Mouse (Mus musculus) fat pad, adult 2 months (tissue): ENCODE measurements around the gene Erg.

Experiments
- DNase-seq: peaks from one replicate; pipeline ENCODE4 v3.0.0-alpha.2; 2011; ENCODE audit warnings: low read depth, low spot score; ENCODE audit errors: extremely low read depth

The Erg gene

DNA sequence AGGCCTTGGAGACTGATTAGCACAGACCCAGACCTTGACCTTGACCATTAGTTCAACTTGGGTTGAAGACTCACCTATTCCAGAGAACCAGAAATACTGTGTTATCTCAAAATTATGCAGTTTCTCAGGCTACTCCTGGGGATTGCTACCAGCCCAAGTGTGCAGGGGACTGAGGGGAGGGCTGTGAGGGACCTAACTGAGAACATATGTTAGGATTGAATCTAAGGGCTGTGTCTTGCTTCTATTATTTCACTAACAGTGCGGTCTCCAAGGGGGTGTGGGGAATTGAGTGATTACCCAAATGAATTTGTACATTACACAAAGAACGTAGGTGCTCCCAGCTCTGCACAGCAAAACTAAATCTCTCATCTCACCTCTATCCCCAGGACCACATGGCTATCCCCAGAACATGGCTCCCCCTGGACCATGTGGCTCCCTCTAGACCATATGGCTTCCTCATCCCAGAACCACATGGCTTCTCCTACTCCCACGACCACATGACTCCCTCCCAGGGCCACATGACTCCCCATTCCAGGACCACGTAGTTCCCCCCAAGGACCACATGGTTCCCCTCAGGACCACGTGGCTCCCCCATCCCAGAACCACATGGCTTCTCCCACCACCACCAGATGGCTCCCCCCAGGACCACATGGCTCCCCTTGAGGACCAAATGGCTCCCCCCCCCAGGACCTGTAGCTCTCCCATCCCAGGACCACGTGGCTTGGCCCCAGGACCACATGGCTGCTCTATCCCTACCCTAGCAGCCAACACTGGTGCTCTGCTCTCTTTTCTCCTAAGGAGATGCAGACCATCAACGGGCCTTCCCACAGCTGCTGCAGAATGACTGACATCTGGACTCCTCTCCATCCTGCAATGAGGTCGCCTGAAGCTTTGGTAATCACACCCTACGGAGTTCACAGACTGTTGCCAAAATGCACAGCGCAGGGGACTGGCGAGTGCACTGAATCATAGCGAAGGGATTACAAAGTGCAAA lies 229.1 kb downstream of the Erg start:
- no peak for DNase-seq

DNA sequence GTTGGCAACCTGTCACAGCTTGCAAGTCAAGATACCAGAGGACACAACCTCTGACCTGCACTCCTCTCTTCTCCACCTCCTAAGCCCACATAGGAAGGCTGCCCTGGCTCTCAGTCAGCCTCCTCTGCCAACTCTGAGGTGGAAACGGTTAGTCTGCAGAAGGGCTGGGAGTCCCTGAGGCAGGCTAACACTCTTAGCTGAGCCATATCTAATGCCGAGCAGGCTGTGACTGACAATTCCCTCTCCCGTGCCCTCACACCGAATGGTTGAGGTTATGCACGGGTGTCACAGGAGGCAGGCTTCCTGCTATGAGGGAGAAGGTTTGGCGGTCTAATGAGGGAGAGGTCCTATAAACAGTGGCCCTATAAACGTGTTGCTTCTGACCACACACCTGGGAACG lies 232.6 kb downstream of the Erg start:
- no peak for DNase-seq

DNA sequence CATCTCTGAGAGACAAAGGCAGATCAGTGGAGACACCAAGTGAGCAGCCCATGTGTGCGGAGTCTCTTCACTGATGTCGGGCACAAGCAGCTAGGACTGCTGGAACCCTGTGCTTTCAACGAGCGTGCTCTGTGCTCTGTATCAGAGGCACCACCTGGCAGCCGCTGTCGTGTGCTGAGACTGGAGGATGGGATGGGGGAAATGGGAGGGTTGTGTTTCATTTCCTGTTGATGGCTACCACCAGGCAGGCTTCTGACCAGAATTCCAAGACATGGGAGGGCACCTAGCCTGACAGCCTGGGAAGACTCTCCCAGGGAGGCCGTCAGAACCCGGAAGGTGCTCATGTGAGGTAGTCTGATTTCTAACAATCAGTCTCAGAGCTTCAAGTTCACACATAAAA lies 234.1 kb downstream of the Erg start:
- no peak for DNase-seq

DNA sequence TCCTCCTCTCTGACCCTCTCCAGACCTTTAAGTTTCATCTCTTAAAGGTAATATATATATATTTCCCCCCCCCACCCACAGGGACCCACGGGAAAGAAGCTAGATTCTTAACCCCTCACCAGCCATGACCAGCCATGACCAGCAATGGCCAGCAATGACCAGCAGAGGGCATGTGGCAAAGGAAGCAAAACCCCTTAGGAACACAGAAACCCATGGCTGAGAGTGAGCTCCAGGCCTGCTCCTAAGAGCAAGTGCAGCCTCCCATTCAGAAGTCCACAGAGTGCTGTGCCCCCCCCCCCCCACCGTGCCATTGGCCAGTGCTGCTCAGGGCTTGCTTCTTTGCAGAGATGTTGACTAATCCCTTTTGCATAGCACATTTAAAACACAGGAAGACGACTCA lies 235.9 kb downstream of the Erg start:
- DNase-seq: no peak

DNA sequence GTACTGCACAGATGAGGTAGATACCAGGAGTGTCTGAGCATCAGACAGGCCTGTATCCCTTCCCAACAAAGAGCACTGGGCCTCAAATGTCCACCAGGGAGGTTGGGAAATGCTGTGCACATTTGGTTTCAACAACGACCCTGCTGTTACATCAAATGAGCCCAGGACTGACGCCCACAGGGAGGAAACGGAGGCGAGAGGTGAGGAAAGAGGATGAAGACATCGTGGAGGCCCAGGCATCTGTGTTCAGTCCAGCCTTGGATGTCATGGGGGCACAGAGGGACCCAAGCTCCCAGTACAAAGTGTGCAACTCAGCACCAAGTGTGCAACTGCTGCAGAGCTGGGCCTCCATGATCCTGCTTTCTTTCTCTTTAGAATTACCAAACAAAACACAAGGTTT lies 236.6 kb downstream of the Erg start:
- no peak for DNase-seq

DNA sequence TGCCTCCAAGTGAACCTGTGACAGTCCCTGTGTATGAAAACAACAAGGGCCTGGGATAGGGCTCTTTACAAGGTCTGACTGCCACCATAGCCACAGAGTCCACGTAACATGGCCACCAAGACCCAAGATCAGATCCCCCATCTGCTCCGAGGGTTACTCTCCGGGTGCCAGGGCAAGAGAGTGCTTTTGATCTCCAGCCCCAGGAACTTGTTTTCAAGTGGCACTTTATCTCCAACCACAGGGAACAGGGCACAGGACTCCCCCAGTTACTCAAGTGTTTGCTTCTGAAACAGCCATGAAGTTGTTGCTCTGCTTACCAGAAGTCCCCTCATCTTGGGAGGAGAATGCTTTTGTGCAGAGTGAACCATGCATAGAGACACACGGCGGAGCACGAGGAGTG lies 237.0 kb downstream of the Erg start:
- no peak for DNase-seq

DNA sequence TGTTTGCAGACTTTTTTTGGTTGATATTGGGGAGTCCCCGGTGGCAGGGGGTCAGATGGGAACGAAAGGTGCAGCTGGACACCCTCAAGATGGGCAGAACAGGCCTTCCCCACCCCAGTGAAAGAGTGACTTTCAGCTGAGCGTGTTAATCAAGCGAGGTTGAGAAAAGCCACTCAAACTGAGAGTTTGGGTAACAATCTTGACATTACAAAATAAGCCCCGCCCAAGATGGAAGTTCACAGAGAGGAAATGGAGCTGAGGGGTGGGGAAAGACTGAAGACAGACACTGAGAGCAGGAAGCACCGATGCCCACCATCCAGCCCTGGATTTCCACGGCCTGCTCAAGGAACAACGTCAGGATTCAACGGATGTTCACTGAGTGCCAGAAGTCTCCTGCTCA lies 237.8 kb downstream of the Erg start:
- no peak for DNase-seq

DNA sequence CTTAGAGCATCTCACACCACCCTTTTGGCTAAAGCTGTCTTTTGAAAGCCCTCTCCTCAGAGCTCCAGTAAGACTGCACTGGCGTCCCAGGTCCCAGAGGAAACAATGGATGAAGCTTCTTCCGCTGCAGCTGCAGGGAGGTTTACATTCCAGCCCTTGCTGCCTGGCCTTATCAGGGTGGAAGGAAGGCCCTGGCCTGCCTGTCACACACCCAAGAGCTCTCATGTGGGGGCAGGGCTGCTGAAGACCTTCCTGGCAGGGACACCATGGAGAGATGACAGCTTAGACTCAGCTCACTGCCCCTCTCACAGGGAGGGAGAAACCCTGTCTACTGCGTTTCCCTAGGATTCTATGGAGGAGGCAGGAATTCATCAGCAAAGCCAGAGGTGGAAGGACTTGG lies 239.2 kb downstream of the Erg start:
- DNase-seq: no peak

DNA sequence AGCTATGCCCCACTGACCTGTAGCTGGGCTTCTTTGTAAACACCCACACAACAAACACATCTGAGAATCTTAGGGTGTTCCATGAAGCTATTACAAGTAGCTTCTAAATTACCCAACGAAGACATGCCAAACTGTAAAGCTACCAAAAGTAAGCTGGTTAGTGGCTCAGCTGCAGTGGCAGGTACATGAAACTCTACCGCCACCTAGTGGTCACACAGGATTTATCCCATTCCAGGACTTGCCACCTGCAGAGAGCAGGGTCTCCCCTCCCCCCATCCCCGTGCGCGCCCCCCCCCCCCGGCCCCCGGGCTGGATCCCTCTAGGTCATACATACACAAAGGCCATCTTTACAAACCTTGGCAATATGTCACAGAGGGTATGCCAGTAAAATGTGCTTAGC lies 240.5 kb downstream of the Erg start:
- no peak for DNase-seq

DNA sequence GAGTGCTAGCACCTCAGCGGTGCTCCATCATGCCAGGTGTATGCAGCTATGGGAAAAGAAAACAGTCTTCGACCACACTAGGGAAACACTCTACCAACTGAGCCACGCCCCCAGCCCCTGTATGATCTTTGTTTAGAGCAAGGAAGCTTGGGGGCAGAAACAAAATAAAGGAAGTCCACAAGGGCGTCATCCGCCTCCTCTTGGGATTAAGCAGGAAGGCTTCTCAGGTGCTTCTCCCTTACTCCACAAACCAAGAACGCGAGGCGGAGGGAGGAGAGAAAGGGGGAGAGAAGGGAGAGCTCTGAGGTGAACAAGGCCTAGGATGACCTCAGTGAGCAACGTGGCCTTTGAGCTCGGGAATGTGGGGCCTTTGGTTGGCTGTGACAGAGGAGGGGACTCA lies 241.4 kb downstream of the Erg start:
- no peak for DNase-seq

DNA sequence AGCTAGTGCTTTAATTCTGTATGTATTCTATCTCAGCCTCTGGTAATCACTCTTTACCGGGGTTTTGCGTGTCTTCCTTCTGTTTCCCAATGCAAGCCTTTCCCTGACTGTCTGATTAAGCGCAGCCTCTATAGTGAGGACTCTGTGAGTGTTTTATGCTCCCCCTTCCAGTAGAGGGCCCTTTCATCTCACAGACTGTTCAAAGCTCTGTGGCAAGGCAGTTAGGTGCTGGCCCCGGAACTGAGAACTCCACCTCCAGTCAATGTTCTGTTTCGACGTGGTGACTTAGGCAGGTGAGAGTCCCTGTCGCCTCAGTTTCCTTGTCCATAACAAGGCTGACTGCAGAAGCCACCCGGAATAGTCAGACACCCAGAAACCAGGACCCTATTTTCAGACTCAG lies 244.4 kb downstream of the Erg start:
- no peak for DNase-seq

DNA sequence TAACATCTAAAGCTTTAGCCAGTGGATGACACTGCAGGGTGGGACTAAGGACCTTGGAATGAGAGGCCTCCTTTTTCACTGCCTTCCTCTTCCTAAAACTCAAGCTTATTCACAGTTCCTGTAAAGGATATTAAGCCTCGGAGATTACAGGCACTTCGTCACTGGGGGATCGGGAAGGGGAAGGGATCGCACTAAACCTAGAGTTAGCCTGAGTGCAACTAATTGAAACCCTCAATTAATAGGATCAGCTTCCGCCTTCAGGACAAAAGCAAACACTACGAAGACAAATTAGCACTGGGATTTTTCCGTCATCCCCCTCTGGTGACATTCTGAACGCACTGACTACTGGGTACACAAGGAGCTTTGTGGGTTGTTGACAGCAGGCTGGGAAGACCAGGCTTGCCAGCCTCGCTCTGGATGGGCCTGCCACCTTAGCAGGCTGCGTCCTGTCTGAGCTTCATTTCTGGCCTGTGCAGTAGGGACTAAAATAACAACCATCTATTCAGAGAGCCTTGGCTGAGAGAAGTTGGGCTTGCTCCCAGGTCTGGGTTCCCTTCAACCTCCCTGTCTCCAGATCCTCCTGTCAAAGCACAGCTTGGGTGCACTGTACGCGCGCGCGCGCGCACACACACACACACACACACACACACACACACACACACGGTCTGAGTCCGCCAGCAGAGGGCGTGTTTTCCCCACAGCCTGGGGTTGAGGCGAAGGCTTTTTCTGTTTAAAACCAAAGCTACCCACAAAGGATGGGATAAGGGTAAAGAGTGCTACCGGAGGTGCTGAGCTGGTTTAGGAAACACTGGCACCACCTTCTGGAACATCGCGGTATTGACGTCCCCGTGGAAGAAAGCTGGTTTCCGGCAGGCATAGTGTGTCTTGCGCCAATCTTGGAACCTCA lies 245.3 kb downstream of the Erg start:
- DNase-seq: no peak

DNA sequence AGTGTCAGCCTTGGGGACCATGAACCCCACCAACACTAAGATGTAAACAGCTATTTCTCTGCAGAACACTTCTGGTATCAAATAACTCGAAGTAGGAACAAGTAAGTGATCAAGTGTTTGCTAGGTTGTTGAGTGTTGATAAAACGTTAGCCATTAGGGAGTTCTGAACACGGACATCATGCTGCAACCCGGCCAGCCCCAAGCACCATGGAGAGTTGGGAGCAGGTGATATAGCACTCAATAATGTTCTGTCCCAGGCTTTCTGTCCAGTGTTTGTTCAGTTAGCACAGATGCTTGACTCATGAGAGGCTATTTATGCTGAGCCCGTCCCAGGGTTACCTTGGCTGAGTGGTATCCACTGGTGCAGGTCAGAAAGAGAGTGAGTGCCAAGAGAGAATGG lies 254.2 kb downstream of the Erg start:
- DNase-seq: no peak

DNA sequence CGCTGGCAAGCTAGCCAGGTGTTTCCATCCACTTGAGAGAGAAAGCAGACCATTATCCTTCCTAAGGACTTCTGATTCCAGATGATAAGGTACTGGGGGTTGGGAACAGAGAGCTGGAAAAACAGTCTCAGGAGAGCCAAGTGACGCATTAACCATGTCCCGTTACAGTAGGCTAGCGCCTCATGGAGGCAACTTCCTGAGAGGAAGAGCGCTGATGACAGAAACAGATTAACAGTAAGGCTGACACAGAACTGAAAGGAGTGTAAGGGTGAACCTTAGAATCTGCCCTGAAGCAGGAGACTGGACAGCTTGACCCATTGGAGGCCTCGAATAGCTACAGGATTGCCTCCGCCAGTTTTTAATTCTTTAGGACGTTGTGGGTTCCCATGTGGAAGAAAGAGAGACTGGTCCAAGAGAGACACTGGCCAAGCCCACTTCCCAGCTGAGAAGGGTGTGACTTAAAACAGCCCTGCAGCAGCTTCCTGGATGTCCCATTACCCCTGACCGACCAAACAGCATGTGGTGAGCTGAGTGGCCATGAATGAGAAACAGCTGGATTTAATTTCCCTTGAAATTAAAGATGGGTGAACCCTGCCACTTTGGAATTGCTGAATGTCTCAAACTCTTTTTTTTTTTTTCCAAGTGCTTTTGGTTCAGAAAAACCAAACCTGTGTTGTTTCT lies 264.3 kb downstream of the Erg start:
- DNase-seq: no peak
